Mouse (Mus musculus) liver (tissue): ENCODE data around the gene Klk4.

Experiments
- DNase-seq: peaks from one replicate; pipeline ENCODE4 v3.0.0-alpha.2; 2020; ENCODE audit warnings: mixed read lengths

Gene Klk4

GRCm38 (mm10) chr7:43920582-43920981 lies 39.6 kb downstream of the Klk4 start:
- DNase-seq: no peak

GRCm38 (mm10) chr7:43921087-43921486 lies 40.1 kb downstream of the Klk4 start:
- no peak for DNase-seq

GRCm38 (mm10) chr7:43921941-43922340 lies 41.0 kb downstream of the Klk4 start:
- DNase-seq: no peak

GRCm38 (mm10) chr7:43925985-43926384 lies 45.0 kb downstream of the Klk4 start:
- no peak for DNase-seq

- peak; percentile 13 for DNase-seq
Observed at GRCm38 (mm10) chr7:43928521-43928920, 47.6 kb downstream of the Klk4 start.

- DNase-seq: no peak
Observed at GRCm38 (mm10) chr7:43932337-43932736, 51.4 kb downstream of the Klk4 start.

GRCm38 (mm10) chr7:43933440-43933839 lies 52.5 kb downstream of the Klk4 start, which contains the start of gene Klk15:
Gene Klk15 (plus strand): TSS chr7:43933740.
- DNase-seq: no peak

GRCm38 (mm10) chr7:43934747-43935146 lies 53.8 kb downstream of the Klk4 start:
- no peak for DNase-seq
